Mouse (Mus musculus): ENCODE data around the gene Acoxl. TPM values are rescaled to one million over a fixed set of nuclear protein-coding genes. Genes with fewer than 3 reads are reported as not detected.

The Acoxl gene
- polyA plus RNA-seq, 1 experiment from 2014 or later, result 0.09 TPM

DNA sequence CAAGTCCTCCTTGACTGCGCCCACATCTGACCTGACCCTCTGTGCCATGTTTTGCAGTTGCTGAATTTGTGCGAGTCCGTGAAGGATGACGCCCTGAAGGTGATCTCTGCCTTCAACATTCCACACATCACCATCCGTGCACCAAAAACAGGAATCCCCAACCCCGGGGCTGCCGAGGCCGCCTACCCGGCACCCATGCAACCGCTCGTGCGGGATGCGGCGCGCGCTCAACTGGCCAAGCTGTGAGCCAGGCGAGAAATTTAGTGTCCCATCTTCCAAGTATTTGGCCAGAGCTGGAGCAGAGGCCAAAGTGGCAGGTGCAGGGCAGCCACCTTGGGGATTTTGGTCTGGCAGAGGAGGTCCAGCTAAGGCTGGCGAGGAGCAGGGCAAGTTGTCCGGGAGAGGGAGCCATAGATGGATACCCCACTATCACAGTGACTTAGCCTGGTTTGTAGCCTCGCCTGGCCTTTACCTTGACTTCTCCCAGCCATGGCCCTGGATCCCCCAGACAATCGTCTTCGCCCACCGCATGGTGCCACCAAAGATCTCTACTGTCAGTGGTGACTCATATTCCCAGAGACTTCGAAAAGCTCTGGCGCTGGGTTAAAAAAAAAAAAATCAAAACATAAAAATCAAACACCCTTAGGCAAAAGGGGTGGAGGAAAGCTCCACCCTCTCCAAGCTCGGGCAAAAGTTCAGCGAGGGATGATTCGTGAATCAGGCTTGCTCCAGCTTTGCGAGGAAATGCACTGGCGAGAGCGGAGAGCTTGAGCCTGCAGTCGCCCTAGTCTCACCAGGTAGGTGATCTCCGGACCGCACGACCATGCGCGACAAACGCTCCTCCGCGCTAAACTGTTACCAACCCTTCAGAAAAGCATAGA is 284.5 kb downstream of the Acoxl start:
- no peaks in the 10 kb centered on the region for H3K9me3 ChIP-seq (ENCODE audit: control insufficient read depth, low read length)
- DNase-seq (ENCODE audit: low spot score) (peak; percentile 41), ATAC-seq (ENCODE audit: insufficient read depth, low FRiP score, low TSS enrichment) (no peak)
- peak overlapping the region; percentile 99 for H3K4me2 ChIP-seq (ENCODE audit: low read depth)
- H3K36me3 ChIP-seq (ENCODE audit: control insufficient read depth, insufficient read depth, low read length), result no peaks in the 10 kb centered on the region
- 2% methylated on average over 40 of the region's 40 CpGs for WGBS
- H3K4me1 ChIP-seq (ENCODE audit: control insufficient read depth, insufficient read depth, low read length), result peaks cover 19% of the 10 kb centered on the region; the same call in 1 of the 2 replicates
- H3K27ac ChIP-seq (ENCODE audit: low read depth, low read length), result no peak overlapping the region
- H3K9ac ChIP-seq (ENCODE audit: low read length), result no peak overlapping the region; the same call in 1 of the 2 replicates
- peak overlapping the region; percentile 23 for H3K4me3 ChIP-seq (ENCODE audit: low read depth, low read length)
- H3K27me3 ChIP-seq (ENCODE audit: control insufficient read depth, insufficient read depth, low read length), result peaks cover 28% of the 10 kb centered on the region

DNA sequence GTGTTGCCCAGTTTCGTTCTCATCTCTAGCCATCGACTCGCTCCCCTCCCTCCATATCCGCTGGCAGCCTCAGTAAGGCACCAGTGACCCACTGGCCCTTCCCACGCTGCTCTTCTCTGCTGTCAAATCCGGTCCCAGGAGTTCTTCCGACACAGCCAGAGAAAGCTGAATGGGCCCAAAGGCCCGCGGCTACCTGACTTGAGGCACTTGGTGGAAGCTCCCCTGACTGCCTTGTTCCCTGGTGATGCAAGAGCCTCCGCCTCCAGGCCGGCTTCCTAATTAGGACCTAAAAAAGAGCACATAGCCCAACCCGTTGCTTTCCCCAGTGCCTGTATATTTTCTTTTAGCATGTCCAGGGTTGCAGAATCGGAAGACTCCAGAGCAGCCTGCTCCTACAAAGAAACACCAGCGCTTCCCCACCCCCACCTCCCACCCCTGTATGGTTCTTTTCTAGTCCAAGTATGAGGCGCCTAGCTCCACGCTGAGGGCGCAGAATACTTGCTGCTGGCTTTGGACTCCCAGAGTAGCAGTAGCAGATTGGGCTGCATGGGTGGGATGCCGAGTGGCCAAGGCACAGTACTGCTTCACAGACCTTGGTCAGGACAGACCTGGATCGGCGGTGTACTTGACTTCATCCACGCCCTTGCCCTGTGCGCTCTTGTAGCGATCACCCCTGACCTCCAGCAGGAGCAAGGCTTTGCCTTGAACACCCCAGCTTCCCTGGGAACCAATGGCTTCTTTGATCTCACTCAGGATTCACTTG is 285.4 kb downstream of the Acoxl start:
- Histone ChIP-seq H3K4me1 (ENCODE audit: control insufficient read depth, insufficient read depth, low read length) (peaks cover 26% of the 10 kb centered on the region; the same call in 1 of the 2 replicates), H3K4me2 (ENCODE audit: low read depth) (peak overlapping the region; percentile 99), H3K9ac (ENCODE audit: low read length) (no peak overlapping the region; the same call in 1 of the 2 replicates), H3K27me3 (ENCODE audit: control insufficient read depth, insufficient read depth, low read length) (peaks cover 28% of the 10 kb centered on the region), H3K27ac (ENCODE audit: low read depth, low read length) (no peak overlapping the region), H3K36me3 (ENCODE audit: control insufficient read depth, insufficient read depth, low read length) (no peaks in the 10 kb centered on the region), H3K4me3 (ENCODE audit: low read depth, low read length) (peak overlapping the region; percentile 71), H3K9me3 (ENCODE audit: control insufficient read depth, low read length) (no peaks in the 10 kb centered on the region)
- 3% methylated on average over 23 of the region's 23 CpGs for WGBS
- ATAC-seq (ENCODE audit: insufficient read depth, low FRiP score, low TSS enrichment) (no peak), DNase-seq (ENCODE audit: low spot score) (peak; percentile 42)

DNA sequence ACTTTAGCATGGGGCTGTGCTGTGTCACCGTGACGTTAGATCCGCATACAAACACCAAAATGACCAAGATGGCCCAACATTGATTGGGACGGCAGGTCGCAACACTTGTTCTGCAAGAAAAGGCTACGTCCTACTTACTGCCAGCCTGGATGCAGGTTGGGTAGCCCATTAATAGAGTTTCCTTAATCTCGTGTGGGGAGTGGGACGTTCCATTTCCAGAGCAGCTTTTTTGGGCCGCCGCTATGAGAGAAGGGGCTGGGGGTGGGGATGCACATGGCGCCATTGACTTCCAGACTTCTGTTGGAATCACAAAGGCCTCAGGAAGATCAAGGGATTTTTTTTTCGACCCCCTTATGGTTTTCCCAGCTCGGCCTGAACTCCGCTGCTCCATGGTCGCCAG is 286.0 kb downstream of the Acoxl start:
- ATAC-seq (ENCODE audit: insufficient read depth, low FRiP score, low TSS enrichment) (no peak), DNase-seq (ENCODE audit: low spot score) (peak; percentile 30)
- 5% methylated on average over 15 of the region's 15 CpGs for WGBS
- H3K4me2 ChIP-seq (ENCODE audit: low read depth), result peak overlapping the region; percentile 99
- H3K9ac ChIP-seq (ENCODE audit: low read length), result peak overlapping the region; percentile 85
- H3K9me3 ChIP-seq (ENCODE audit: control insufficient read depth, low read length), result no peaks in the 10 kb centered on the region
- H3K4me1 ChIP-seq (ENCODE audit: control insufficient read depth, insufficient read depth, low read length), result peaks cover 27% of the 10 kb centered on the region; the same call in 1 of the 2 replicates
- H3K36me3 ChIP-seq (ENCODE audit: control insufficient read depth, insufficient read depth, low read length), result no peaks in the 10 kb centered on the region
- no peak overlapping the region for H3K27ac ChIP-seq (ENCODE audit: low read depth, low read length)
- H3K4me3 ChIP-seq (ENCODE audit: low read depth, low read length), result peak overlapping the region; percentile 71
- peaks cover 28% of the 10 kb centered on the region for H3K27me3 ChIP-seq (ENCODE audit: control insufficient read depth, insufficient read depth, low read length)

DNA sequence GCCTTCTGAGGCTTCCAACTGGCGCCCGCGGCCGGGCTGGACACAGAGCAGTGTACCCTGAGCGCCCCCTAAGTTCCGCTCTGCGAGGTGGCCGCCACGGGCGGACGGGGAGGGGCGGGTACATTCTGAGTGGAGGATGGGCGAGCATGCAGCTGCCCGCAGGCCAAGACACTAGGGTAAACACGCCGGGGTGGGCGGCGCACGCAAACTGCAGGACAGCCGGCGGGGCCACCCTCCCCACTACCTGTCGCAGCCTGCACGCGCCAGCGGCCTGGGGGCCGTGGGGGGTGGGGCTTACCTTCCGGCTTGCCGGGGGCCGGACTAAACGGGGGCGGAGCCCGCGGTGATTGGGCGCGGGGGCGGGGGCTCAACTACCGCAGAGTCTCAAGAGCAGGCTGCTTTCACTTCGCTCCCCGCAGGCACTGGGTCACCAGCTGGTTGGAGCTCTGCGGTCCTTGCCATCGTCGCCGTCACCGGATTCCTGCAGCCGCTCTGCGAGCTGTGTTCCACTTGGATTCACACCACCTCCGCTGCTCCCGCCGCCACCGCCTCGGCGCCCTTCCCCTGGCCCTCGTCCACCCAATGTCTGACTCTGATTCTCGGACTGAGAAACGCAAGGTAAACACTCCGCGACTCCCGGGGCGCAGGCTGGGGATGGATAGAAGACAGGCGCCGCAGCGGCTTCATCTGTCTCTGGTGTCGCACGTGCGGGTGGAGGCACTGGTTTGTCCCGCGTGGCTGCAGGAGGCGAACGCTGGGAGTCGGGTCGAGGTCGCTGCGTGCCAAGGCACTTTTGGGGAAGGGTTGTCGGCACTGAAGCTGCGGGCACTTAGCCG is 287.2 kb downstream of the Acoxl start, which contains the start of gene Bcl2l11:
Bcl2l11 (plus strand) TSS at position 404 of the 836 bp plus-strand sequence.
- Histone ChIP-seq H3K4me1 (ENCODE audit: control insufficient read depth, insufficient read depth, low read length) (peaks cover 27% of the 10 kb centered on the region; the same call in 1 of the 2 replicates), H3K27me3 (ENCODE audit: control insufficient read depth, insufficient read depth, low read length) (peaks cover 28% of the 10 kb centered on the region), H3K4me2 (ENCODE audit: low read depth) (peak within 1 kb of the TSS; percentile 99), H3K9me3 (ENCODE audit: control insufficient read depth, low read length) (no peaks in the 10 kb centered on the region), H3K27ac (ENCODE audit: low read depth, low read length) (peak within 1 kb of the TSS; percentile 63; the same call in 1 of the 2 replicates), H3K36me3 (ENCODE audit: control insufficient read depth, insufficient read depth, low read length) (peaks cover 2% of the 10 kb centered on the region), H3K9ac (ENCODE audit: low read length) (peak within 1 kb of the TSS; percentile 85), H3K4me3 (ENCODE audit: low read depth, low read length) (peak within 1 kb of the TSS; percentile 71)
- DNase-seq (ENCODE audit: low spot score) (peak; percentile 97), ATAC-seq (ENCODE audit: insufficient read depth, low FRiP score, low TSS enrichment) (peak; percentile 81)
- under 1% methylated on average over 69 of the region's 76 CpGs for WGBS

DNA sequence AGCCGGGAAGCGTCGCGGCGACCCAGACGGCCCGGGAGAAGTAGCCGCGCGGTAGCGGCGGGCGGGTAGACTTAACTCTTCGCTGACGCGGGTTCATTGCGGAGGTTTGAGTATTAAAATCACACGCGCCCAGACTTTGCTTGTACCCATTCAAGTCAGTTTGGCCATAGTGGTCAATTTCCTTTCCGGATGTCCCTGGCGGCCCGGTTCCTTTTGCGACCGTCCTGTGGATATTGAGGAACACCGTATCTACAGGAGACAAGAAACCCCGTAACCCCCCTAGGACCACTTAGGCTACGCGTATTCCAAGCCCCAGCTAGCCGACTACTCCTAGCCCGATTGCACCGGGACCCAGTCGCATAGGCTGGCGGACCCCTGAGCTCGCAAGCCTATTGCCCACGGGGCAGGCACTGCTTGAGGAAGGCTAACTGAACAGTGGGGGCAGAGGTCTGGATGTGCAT is 287.9 kb downstream of the Acoxl start:
- Histone ChIP-seq H3K9ac (ENCODE audit: low read length) (peak overlapping the region; percentile 85), H3K27me3 (ENCODE audit: control insufficient read depth, insufficient read depth, low read length) (peaks cover 28% of the 10 kb centered on the region), H3K4me1 (ENCODE audit: control insufficient read depth, insufficient read depth, low read length) (peaks cover 27% of the 10 kb centered on the region; the same call in 1 of the 2 replicates), H3K4me3 (ENCODE audit: low read depth, low read length) (peak overlapping the region; percentile 71), H3K9me3 (ENCODE audit: control insufficient read depth, low read length) (no peaks in the 10 kb centered on the region), H3K27ac (ENCODE audit: low read depth, low read length) (peak overlapping the region; percentile 63; the same call in 1 of the 2 replicates), H3K4me2 (ENCODE audit: low read depth) (peak overlapping the region; percentile 99), H3K36me3 (ENCODE audit: control insufficient read depth, insufficient read depth, low read length) (peaks cover 5% of the 10 kb centered on the region)
- ATAC-seq (ENCODE audit: insufficient read depth, low FRiP score, low TSS enrichment) (peak; percentile 8), DNase-seq (ENCODE audit: low spot score) (no peak)
- under 1% methylated on average over 35 of the region's 35 CpGs for WGBS

DNA sequence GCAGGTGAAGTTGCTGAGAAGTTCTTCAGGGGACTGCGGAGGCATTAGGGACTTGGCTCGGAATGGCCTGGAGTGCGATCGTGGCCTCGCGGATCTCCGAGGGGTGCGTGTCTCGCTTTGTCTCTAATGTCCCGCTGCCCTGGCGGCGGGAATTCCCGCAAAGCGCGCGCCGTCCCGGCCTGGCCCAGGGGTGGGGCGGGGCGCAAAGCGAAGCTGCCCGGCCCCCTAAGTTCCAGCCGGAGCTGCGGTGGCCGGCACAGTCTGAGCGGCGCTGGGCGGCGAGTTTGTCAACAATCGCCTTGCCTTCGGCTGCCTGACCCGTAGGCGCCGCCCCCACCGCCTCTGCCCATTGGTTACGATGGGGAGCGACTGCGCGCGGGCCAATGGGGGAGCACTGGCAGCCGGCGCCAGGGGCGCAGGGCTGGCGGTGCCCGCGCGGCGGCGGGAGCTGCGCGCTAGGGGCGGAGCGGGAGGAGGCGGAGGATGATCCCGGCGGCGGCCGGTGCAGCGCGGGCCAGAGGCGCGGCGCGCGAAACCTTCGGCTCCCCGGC is 288.5 kb downstream of the Acoxl start:
- peak overlapping the region; percentile 99 for H3K4me2 ChIP-seq (ENCODE audit: low read depth)
- peaks cover 27% of the 10 kb centered on the region; the same call in 1 of the 2 replicates for H3K4me1 ChIP-seq (ENCODE audit: control insufficient read depth, insufficient read depth, low read length)
- H3K27ac ChIP-seq (ENCODE audit: low read depth, low read length), result peak overlapping the region; percentile 85
- peak overlapping the region; percentile 71 for H3K4me3 ChIP-seq (ENCODE audit: low read depth, low read length)
- H3K36me3 ChIP-seq (ENCODE audit: control insufficient read depth, insufficient read depth, low read length), result peaks cover 5% of the 10 kb centered on the region
- H3K9ac ChIP-seq (ENCODE audit: low read length), result peak overlapping the region; percentile 85
- peak; percentile 86 for ATAC-seq (ENCODE audit: insufficient read depth, low FRiP score, low TSS enrichment)
- WGBS, result under 1% methylated on average over 51 of the region's 67 CpGs
- DNase-seq (ENCODE audit: low spot score), result peak; percentile 96
- H3K9me3 ChIP-seq (ENCODE audit: control insufficient read depth, low read length), result no peaks in the 10 kb centered on the region
- peaks cover 26% of the 10 kb centered on the region for H3K27me3 ChIP-seq (ENCODE audit: control insufficient read depth, insufficient read depth, low read length)

DNA sequence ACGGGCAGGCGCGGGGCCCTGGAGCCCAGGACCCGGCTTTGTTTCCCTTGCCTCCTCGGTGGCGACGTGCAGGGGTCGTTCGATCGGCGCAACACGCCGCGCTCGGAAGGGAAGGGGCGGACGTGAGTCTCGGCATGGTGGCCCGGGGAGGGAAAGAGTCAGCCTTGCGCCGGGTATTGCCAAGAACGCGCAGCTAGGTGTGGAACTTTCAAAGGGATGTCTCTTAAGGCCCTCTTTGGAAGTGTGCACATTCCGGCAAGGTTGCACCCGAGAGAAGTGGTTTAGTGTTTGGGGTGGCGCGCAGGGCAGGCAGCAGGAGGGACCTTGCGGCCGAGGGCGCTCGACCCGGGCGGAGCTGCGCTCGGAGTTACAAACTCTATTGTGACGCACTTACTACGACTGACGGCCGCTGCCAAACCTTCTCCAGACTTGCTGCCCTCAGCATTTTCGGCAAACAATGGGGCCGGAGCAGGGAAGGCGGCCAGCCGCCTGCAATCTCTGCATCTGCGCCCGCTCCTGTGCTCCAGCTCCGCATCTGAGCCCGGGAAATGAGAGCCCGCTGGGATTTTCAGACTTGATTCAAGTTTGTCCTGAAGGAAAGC is 289.1 kb downstream of the Acoxl start:
- Histone ChIP-seq H3K9ac (ENCODE audit: low read length) (peak overlapping the region; percentile 85), H3K27ac (ENCODE audit: low read depth, low read length) (peak overlapping the region; percentile 85), H3K36me3 (ENCODE audit: control insufficient read depth, insufficient read depth, low read length) (peaks cover 5% of the 10 kb centered on the region), H3K4me3 (ENCODE audit: low read depth, low read length) (peak overlapping the region; percentile 71), H3K27me3 (ENCODE audit: control insufficient read depth, insufficient read depth, low read length) (peaks cover 23% of the 10 kb centered on the region), H3K4me2 (ENCODE audit: low read depth) (peak overlapping the region; percentile 99), H3K9me3 (ENCODE audit: control insufficient read depth, low read length) (no peaks in the 10 kb centered on the region), H3K4me1 (ENCODE audit: control insufficient read depth, insufficient read depth, low read length) (peaks cover 23% of the 10 kb centered on the region; the same call in 1 of the 2 replicates)
- peak; percentile 27 for ATAC-seq (ENCODE audit: insufficient read depth, low FRiP score, low TSS enrichment)
- WGBS, result under 1% methylated on average over 48 of the region's 48 CpGs
- peak; percentile 84 for DNase-seq (ENCODE audit: low spot score)
